ENCODE assay signal across 15 mouse cellular contexts in genomic region chr5:129667851-129668250, GRCm38 (mm10). TPM values are rescaled to one million over a fixed set of nuclear protein-coding genes. Genes with fewer than 3 reads are reported as not detected.
"Had no signal": no experiment of that assay in that cellular context is flagged by ENCODE, and none has a peak within 500 bp of the region (broad histone marks: within the 10 kb centered on the region; RNA-seq: fewer than 3 reads in every experiment).

No protein-coding gene starts in this region.

- DNase-seq: lung, adult 18-20 months; lung, embryonic 14.5 days; lung, postnatal 10 days; lung, postnatal 4 days; midbrain, embryonic 14.5 days; retina, postnatal 1 day; right cerebral cortex, adult 18-20 months; right cerebral cortex, postnatal 25 days; right cerebral cortex, postnatal 4 days; spleen, adult 18-20 months; thymus, adult 2 months; thymus, postnatal 25 days; thymus, postnatal 4 days had no signal

RNA-seq across cellular contexts. Expression of gene Sept14, which starts 40.5 kb away (rescaled TPM):
- total RNA-seq: megakaryocyte, adult 5-6 weeks; megakaryocyte-erythroid progenitor cell, adult 5-6 weeks had no signal
